Mouse (Mus musculus) hindbrain, embryonic 13.5 days (tissue): ENCODE measurements around the gene Ssu2. TPM values are rescaled to one million over a fixed set of nuclear protein-coding genes. Genes with fewer than 3 reads are reported as not detected.

Source experiments
- ATAC-seq: fragments of 200-750 bp; cut with Nextera tagmentation; 2 replicates; pipeline ENCODE4 v1.8.0; 2017; ENCODE audit warnings: moderate TSS enrichment; ENCODE audit not compliant: low FRiP score
- H3K27ac ChIP-seq: fragments of 300-500 bp; sonication (generic); 2 replicates; pipeline ENCODE4 v1.5.1; 2015; ENCODE audit warnings: inconsistent platforms, mild to moderate bottlenecking, moderate library complexity
- H3K27me3 ChIP-seq: fragments of 300-500 bp; sonication (generic); 2 replicates; pipeline ENCODE4 v1.6.1; 2015; ENCODE audit warnings: mild to moderate bottlenecking, inconsistent platforms
- H3K36me3 ChIP-seq: fragments of 300-500 bp; sonication (generic); 2 replicates; pipeline ENCODE4 v1.6.1; 2015; ENCODE audit warnings: mild to moderate bottlenecking, inconsistent platforms
- H3K4me1 ChIP-seq: fragments of 300-500 bp; sonication (generic); replicated peaks from 2 replicates; pipeline ENCODE4 v1.6.1; 2015; ENCODE audit warnings: inconsistent platforms
- H3K4me2 ChIP-seq: fragments of 300-500 bp; sonication (generic); 2 replicates; pipeline ENCODE4 v1.6.1; 2015; ENCODE audit warnings: inconsistent platforms, mild to moderate bottlenecking, moderate library complexity
- H3K4me3 ChIP-seq: fragments of 300-500 bp; sonication (generic); 2 replicates; pipeline ENCODE4 v1.5.1; 2015; ENCODE audit warnings: mild to moderate bottlenecking, inconsistent platforms
- H3K9ac ChIP-seq: fragments of 300-500 bp; sonication (generic); 2 replicates; pipeline ENCODE4 v1.6.1; 2015; ENCODE audit warnings: mild to moderate bottlenecking, inconsistent platforms
- H3K9me3 ChIP-seq: fragments of 300-500 bp; sonication (generic); 2 replicates; pipeline ENCODE4 v1.6.1; 2016; ENCODE audit warnings: inconsistent platforms
- WGBS: fragments of 180-500 bp; shearing (Covaris S2); methylation state at CpG from one replicate; pipeline ENCODE4 v1.1.7; 2015; 5-methylcytosine and 5-hydroxymethylcytosine counted together
- polyA plus RNA-seq: library from polyadenylated mRNA; unstranded; fragments of >200 nt; fragmentation: Nextera tagmentation; extraction: Ambion mirVana; gene quantifications from 2 replicates; pipeline ENCODE4 v1.2.1, GENCODE M21; 2015

The Ssu2 gene
- polyA plus RNA-seq, 1 experiment from 2014 or later = not detected

- no peak overlapping the region for H3K4me2 ChIP-seq
- peaks cover 5% of the 10 kb centered on the region for H3K4me1 ChIP-seq
- H3K9ac ChIP-seq = no peak overlapping the region
- no peak overlapping the region for H3K27ac ChIP-seq
- H3K36me3 ChIP-seq = no peaks in the 10 kb centered on the region
- 93% methylated on average over 9 of the region's 9 CpGs for WGBS
- H3K4me3 ChIP-seq = no peak overlapping the region
- no peaks in the 10 kb centered on the region for H3K27me3 ChIP-seq
- H3K9me3 ChIP-seq = no peaks in the 10 kb centered on the region
- ATAC-seq = no peak
Measured at GRCm38 (mm10) chr6:112379054-112379453, 8.8 kb downstream of the Ssu2 start.

GRCm38 (mm10) chr6:112375661-112376392, 12.0 kb downstream of the Ssu2 start:
- no peak for ATAC-seq
- 75% methylated on average over 10 of the region's 13 CpGs for WGBS

GRCm38 (mm10) chr6:112373886-112374585, 13.8 kb downstream of the Ssu2 start:
- WGBS = 46% methylated on average over 8 of the region's 8 CpGs

More at GRCm38 (mm10) chr6:112375661-112376392, 12.0 kb downstream of the Ssu2 start:
- no peaks in the 10 kb centered on the region for H3K9me3 ChIP-seq
- H3K27ac ChIP-seq = no peak overlapping the region
- no peak overlapping the region for H3K4me3 ChIP-seq
- H3K27me3 ChIP-seq = no peaks in the 10 kb centered on the region
- H3K4me2 ChIP-seq = no peak overlapping the region
- H3K4me1 ChIP-seq = no peaks in the 10 kb centered on the region; the same call in 1 of the 2 replicates
- H3K36me3 ChIP-seq = no peaks in the 10 kb centered on the region
- H3K9ac ChIP-seq = no peak overlapping the region

GRCm38 (mm10) chr6:112365294-112365693, 22.5 kb downstream of the Ssu2 start:
- H3K36me3 ChIP-seq = no peaks in the 10 kb centered on the region
- H3K4me3 ChIP-seq = no peak overlapping the region
- no peaks in the 10 kb centered on the region for H3K27me3 ChIP-seq
- no peak for ATAC-seq
- no peaks in the 10 kb centered on the region for H3K4me1 ChIP-seq
- H3K9me3 ChIP-seq = no peaks in the 10 kb centered on the region
- no peak overlapping the region for H3K27ac ChIP-seq
- H3K9ac ChIP-seq = no peak overlapping the region
- H3K4me2 ChIP-seq = no peak overlapping the region
- WGBS = 75% methylated on average over 10 of the region's 10 CpGs

More at GRCm38 (mm10) chr6:112373886-112374585, 13.8 kb downstream of the Ssu2 start:
- Histone ChIP-seq H3K4me2 (no peak overlapping the region), H3K9me3 (no peaks in the 10 kb centered on the region), H3K9ac (no peak overlapping the region), H3K4me1 (no peaks in the 10 kb centered on the region; the same call in 1 of the 2 replicates), H3K4me3 (no peak overlapping the region), H3K36me3 (no peaks in the 10 kb centered on the region), H3K27me3 (no peaks in the 10 kb centered on the region), H3K27ac (no peak overlapping the region)
- peak; percentile 59; the same call in 1 of the 2 replicates for ATAC-seq

- ATAC-seq = no peak
- Histone ChIP-seq H3K4me3 (no peak overlapping the region), H3K9ac (no peak overlapping the region), H3K9me3 (no peaks in the 10 kb centered on the region), H3K36me3 (no peaks in the 10 kb centered on the region), H3K4me1 (no peaks in the 10 kb centered on the region), H3K27ac (no peak overlapping the region), H3K4me2 (no peak overlapping the region), H3K27me3 (no peaks in the 10 kb centered on the region)
- WGBS = 49% methylated on average over 2 of the region's 2 CpGs
Measured at GRCm38 (mm10) chr6:112364581-112364980, 23.2 kb downstream of the Ssu2 start.

- WGBS = 41% methylated on average over 6 of the region's 6 CpGs
- no peaks in the 10 kb centered on the region for H3K27me3 ChIP-seq
- peak; percentile 62; the same call in 1 of the 2 replicates for ATAC-seq
- no peak overlapping the region for H3K4me3 ChIP-seq
- no peaks in the 10 kb centered on the region for H3K9me3 ChIP-seq
- H3K9ac ChIP-seq = no peak overlapping the region
- no peak overlapping the region for H3K4me2 ChIP-seq
- no peaks in the 10 kb centered on the region for H3K4me1 ChIP-seq
- H3K27ac ChIP-seq = no peak overlapping the region
- H3K36me3 ChIP-seq = no peaks in the 10 kb centered on the region
Measured at GRCm38 (mm10) chr6:112362349-112362958, 25.4 kb downstream of the Ssu2 start.

GRCm38 (mm10) chr6:112360676-112361075, 27.1 kb downstream of the Ssu2 start:
- H3K9me3 ChIP-seq = no peaks in the 10 kb centered on the region
- no peak overlapping the region for H3K9ac ChIP-seq
- H3K4me3 ChIP-seq = no peak overlapping the region
- H3K27me3 ChIP-seq = no peaks in the 10 kb centered on the region
- H3K4me1 ChIP-seq = no peaks in the 10 kb centered on the region
- no peak overlapping the region for H3K4me2 ChIP-seq
- no peaks in the 10 kb centered on the region for H3K36me3 ChIP-seq
- 77% methylated on average over 8 of the region's 8 CpGs for WGBS
- no peak overlapping the region for H3K27ac ChIP-seq
- ATAC-seq = no peak

- no peak overlapping the region for H3K9ac ChIP-seq
- 90% methylated on average over 1 of the region's 1 CpGs for WGBS
- no peaks in the 10 kb centered on the region for H3K36me3 ChIP-seq
- H3K4me2 ChIP-seq = no peak overlapping the region
- no peaks in the 10 kb centered on the region for H3K9me3 ChIP-seq
- no peak for ATAC-seq
- no peak overlapping the region for H3K27ac ChIP-seq
- no peaks in the 10 kb centered on the region for H3K27me3 ChIP-seq
- no peak overlapping the region for H3K4me3 ChIP-seq
- no peaks in the 10 kb centered on the region for H3K4me1 ChIP-seq
Measured at GRCm38 (mm10) chr6:112359341-112359740, 28.5 kb downstream of the Ssu2 start.

GRCm38 (mm10) chr6:112350452-112350851, 37.4 kb downstream of the Ssu2 start:
- Histone ChIP-seq H3K9ac (no peak overlapping the region), H3K4me3 (no peak overlapping the region), H3K36me3 (no peaks in the 10 kb centered on the region), H3K27ac (no peak overlapping the region), H3K4me2 (no peak overlapping the region), H3K4me1 (no peaks in the 10 kb centered on the region), H3K27me3 (no peaks in the 10 kb centered on the region), H3K9me3 (no peaks in the 10 kb centered on the region)
- 90% methylated on average over 4 of the region's 4 CpGs for WGBS
- ATAC-seq = no peak

GRCm38 (mm10) chr6:112339016-112339415, 48.8 kb downstream of the Ssu2 start:
- WGBS = 84% methylated on average over 4 of the region's 4 CpGs
- Histone ChIP-seq H3K4me2 (no peak overlapping the region), H3K4me1 (no peaks in the 10 kb centered on the region), H3K36me3 (no peaks in the 10 kb centered on the region), H3K9ac (no peak overlapping the region), H3K4me3 (no peak overlapping the region), H3K9me3 (no peaks in the 10 kb centered on the region), H3K27ac (no peak overlapping the region), H3K27me3 (no peaks in the 10 kb centered on the region)
- ATAC-seq = no peak

- 88% methylated on average over 6 of the region's 6 CpGs for WGBS
Measured at GRCm38 (mm10) chr6:112337667-112338066, 50.2 kb downstream of the Ssu2 start.

GRCm38 (mm10) chr6:112333930-112334329, 53.9 kb downstream of the Ssu2 start:
- no peak overlapping the region for H3K27ac ChIP-seq
- no peak overlapping the region for H3K4me3 ChIP-seq
- ATAC-seq = no peak
- no peak overlapping the region for H3K4me2 ChIP-seq
- 85% methylated on average over 5 of the region's 5 CpGs for WGBS
- H3K36me3 ChIP-seq = no peaks in the 10 kb centered on the region
- H3K9ac ChIP-seq = no peak overlapping the region
- no peaks in the 10 kb centered on the region for H3K27me3 ChIP-seq
- H3K9me3 ChIP-seq = no peaks in the 10 kb centered on the region
- no peaks in the 10 kb centered on the region for H3K4me1 ChIP-seq

More at GRCm38 (mm10) chr6:112337667-112338066, 50.2 kb downstream of the Ssu2 start:
- Histone ChIP-seq H3K9ac (no peak overlapping the region), H3K27me3 (no peaks in the 10 kb centered on the region), H3K9me3 (no peaks in the 10 kb centered on the region), H3K4me1 (no peaks in the 10 kb centered on the region), H3K36me3 (no peaks in the 10 kb centered on the region), H3K27ac (no peak overlapping the region), H3K4me3 (no peak overlapping the region), H3K4me2 (no peak overlapping the region)
- no peak for ATAC-seq
